Mouse (Mus musculus) testis, adult 2 months (tissue): Measurements from ENCODE around the gene Lrrc26. TPM values are rescaled to one million over a fixed set of nuclear protein-coding genes. Genes with fewer than 3 reads are reported as not detected.

Source experiments
- H3K27ac ChIP-seq: fragments of 200-500 bp; 2 replicates; pipeline ENCODE4 v1.5.1; 2012; ENCODE audit warnings: low read depth, low read length; ENCODE audit not compliant: control insufficient read depth, insufficient read depth
- H3K27me3 ChIP-seq: fragments of 200-500 bp; 2 replicates; pipeline ENCODE4 v1.6.1; 2012; ENCODE audit warnings: mild to moderate bottlenecking, low read length, moderate library complexity; ENCODE audit not compliant: control insufficient read depth, insufficient read depth
- H3K36me3 ChIP-seq: fragments of 200-500 bp; 2 replicates; pipeline ENCODE4 v1.6.1; 2012; ENCODE audit warnings: mild to moderate bottlenecking, low read length; ENCODE audit not compliant: control insufficient read depth, insufficient read depth
- H3K4me1 ChIP-seq: fragments of 200-500 bp; 2 replicates; pipeline ENCODE4 v1.6.1; 2012; ENCODE audit warnings: low read length; ENCODE audit not compliant: control insufficient read depth, insufficient read depth
- H3K4me3 ChIP-seq: fragments of 200-500 bp; 2 replicates; pipeline ENCODE4 v1.5.1; 2012; ENCODE audit warnings: low read depth, mild to moderate bottlenecking, low read length, moderate library complexity, mixed read lengths; ENCODE audit not compliant: control insufficient read depth
- CTCF ChIP-seq: fragments of 200-500 bp; IDR thresholded peaks from 2 replicates; pipeline ENCODE4 v1.5.1; 2012; ENCODE audit warnings: low read depth, mild to moderate bottlenecking, inconsistent platforms, low read length, moderate library complexity; ENCODE audit not compliant: control insufficient read depth, insufficient read depth, insufficient replicate concordance
- POLR2A ChIP-seq: fragments of 200-500 bp; IDR thresholded peaks from 2 replicates; pipeline ENCODE4 v1.6.1; 2012; ENCODE audit warnings: low read depth, mild to moderate bottlenecking, inconsistent platforms, low read length, moderate library complexity; ENCODE audit not compliant: control insufficient read depth
- polyA plus RNA-seq: library from polyadenylated mRNA; depleted of rRNA; stranded (reverse); fragments of >200 nt; gene quantifications from 2 replicates; pipeline ENCODE4 v1.2.3, GENCODE M21; 2012

Lrrc26 gene
- polyA plus RNA-seq, 1 experiment: 3.5 TPM

GRCm38 (mm10) chr2:25262291-25262767 is 27.4 kb upstream of the Lrrc26 start, which contains the start of gene Tprn:
TSS of gene Tprn (plus strand) at chr2:25262618.
- Histone ChIP-seq H3K4me1 (peaks cover 24% of the 10 kb centered on the region), H3K4me3 (peak within 1 kb of the TSS; percentile 91), H3K27me3 (no peaks in the 10 kb centered on the region), H3K27ac (peak within 1 kb of the TSS; percentile 83), H3K36me3 (no peaks in the 10 kb centered on the region; the same call in 1 of the 2 replicates)
- peak; percentile 72; the same call in 1 of the 2 replicates for TF ChIP-seq POLR2A
- TF ChIP-seq CTCF: no peak

GRCm38 (mm10) chr2:25262795-25263622 is 26.7 kb upstream of the Lrrc26 start:
- H3K36me3 ChIP-seq: no peaks in the 10 kb centered on the region; the same call in 1 of the 2 replicates
- H3K4me1 ChIP-seq: peaks cover 24% of the 10 kb centered on the region
- peak overlapping the region; percentile 91 for H3K4me3 ChIP-seq
- peak overlapping the region; percentile 51 for H3K27ac ChIP-seq
- TF ChIP-seq CTCF: no peak
- TF ChIP-seq POLR2A: no peak; the same call in 1 of the 2 replicates
- no peaks in the 10 kb centered on the region for H3K27me3 ChIP-seq

- peak overlapping the region; percentile 51 for H3K27ac ChIP-seq
- peak overlapping the region; percentile 91 for H3K4me3 ChIP-seq
- no peaks in the 10 kb centered on the region for H3K27me3 ChIP-seq
- TF ChIP-seq CTCF: no peak
- TF ChIP-seq POLR2A: no peak
- H3K36me3 ChIP-seq: no peaks in the 10 kb centered on the region; the same call in 1 of the 2 replicates
- H3K4me1 ChIP-seq: peaks cover 24% of the 10 kb centered on the region
Measured at GRCm38 (mm10) chr2:25263623-25264285, 26.0 kb upstream of the Lrrc26 start.

GRCm38 (mm10) chr2:25264286-25264660 is 25.4 kb upstream of the Lrrc26 start:
- Histone ChIP-seq H3K27me3 (no peaks in the 10 kb centered on the region), H3K36me3 (no peaks in the 10 kb centered on the region; the same call in 1 of the 2 replicates), H3K4me1 (peaks cover 24% of the 10 kb centered on the region), H3K4me3 (peak overlapping the region; percentile 91), H3K27ac (peak overlapping the region; percentile 41; the same call in 1 of the 2 replicates)
- TF ChIP-seq POLR2A: no peak
- TF ChIP-seq CTCF: no peak

- Histone ChIP-seq H3K27me3 (no peaks in the 10 kb centered on the region), H3K27ac (no peak overlapping the region), H3K4me1 (peaks cover 24% of the 10 kb centered on the region), H3K4me3 (peak overlapping the region; percentile 91), H3K36me3 (no peaks in the 10 kb centered on the region; the same call in 1 of the 2 replicates)
- TF ChIP-seq CTCF (no peak), POLR2A (no peak)
Measured at GRCm38 (mm10) chr2:25264851-25265250, 24.9 kb upstream of the Lrrc26 start.

GRCm38 (mm10) chr2:25265897-25266656 is 23.6 kb upstream of the Lrrc26 start:
- H3K27ac ChIP-seq: no peak overlapping the region
- TF ChIP-seq POLR2A (no peak), CTCF (no peak)
- H3K27me3 ChIP-seq: no peaks in the 10 kb centered on the region
- H3K4me1 ChIP-seq: peaks cover 24% of the 10 kb centered on the region
- peak overlapping the region; percentile 47 for H3K4me3 ChIP-seq
- H3K36me3 ChIP-seq: no peaks in the 10 kb centered on the region; the same call in 1 of the 2 replicates

- no peak overlapping the region for H3K27ac ChIP-seq
- peaks cover 25% of the 10 kb centered on the region for H3K4me1 ChIP-seq
- H3K4me3 ChIP-seq: no peak overlapping the region
- H3K36me3 ChIP-seq: no peaks in the 10 kb centered on the region; the same call in 1 of the 2 replicates
- no peaks in the 10 kb centered on the region for H3K27me3 ChIP-seq
- TF ChIP-seq CTCF (no peak), POLR2A (no peak)
Measured at GRCm38 (mm10) chr2:25266720-25267119, 23.0 kb upstream of the Lrrc26 start.
